Mouse (Mus musculus): ENCODE measurements around the gene Crb2.

Gene Crb2

DNA sequence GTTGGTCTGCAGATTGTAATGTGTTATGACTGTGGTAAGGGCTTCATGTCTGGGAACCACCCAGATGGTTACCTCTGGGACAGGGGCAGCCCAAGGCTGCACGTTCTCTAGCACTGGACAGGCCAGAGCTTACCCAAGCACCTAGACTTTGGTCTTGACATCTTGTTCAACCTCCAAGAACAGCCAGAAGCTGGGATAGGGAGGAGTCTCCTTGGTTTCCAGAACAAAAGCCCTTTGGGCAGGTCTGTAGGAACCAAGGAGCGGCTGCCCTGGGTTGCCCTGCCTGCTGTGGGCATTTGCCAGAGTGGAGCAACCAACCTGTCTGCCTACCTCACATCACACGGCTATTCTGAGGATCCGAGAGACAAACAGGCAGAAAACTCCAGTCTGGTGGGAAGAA is 21.0 kb downstream of the Crb2 start:
- DNase-seq (ENCODE audit: low spot score in 2 of 2): no peak

DNA sequence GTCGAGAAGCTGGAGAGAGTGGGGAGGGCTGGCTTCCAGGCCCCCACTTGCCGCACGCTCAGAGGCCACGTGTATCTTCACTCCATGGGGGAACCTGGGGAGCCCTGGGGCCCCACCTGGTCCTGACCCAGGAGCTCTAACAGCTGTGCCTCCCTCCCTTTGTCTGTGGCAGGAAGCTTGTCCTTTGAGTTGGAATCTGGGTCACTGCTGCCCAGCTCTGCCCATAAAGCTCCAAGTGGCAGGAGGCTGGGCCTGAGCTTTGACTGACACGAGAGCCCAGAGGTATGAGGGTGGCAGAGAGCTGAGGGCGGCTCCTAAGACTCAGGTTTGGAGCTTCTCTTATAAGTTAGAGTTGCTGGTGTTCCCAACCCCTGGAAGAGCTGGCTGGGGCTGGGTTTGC is 23.1 kb downstream of the Crb2 start:
- DNase-seq (ENCODE audit: low spot score in 2 of 2): no peak

DNA sequence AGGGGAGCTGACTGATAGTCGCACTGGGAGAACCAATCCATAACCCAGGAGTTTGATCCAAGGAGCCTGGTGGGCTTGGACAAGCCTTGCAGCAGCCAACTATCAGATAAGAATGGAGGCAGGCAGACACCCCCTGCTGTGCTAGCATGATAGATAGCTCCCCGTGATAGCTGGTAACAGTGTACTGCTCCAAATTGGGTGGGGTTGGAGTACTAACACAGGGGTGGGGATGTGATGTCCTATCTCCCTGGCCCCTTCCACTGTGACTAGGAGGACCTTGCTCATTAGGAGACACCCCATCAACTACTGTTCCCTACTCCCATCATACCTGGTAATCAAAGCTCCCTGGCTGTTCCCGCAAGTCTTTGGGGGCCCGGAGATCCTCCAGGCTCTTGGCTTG is 25.6 kb downstream of the Crb2 start:
- no peak for DNase-seq (ENCODE audit: low spot score in 2 of 2)

DNA sequence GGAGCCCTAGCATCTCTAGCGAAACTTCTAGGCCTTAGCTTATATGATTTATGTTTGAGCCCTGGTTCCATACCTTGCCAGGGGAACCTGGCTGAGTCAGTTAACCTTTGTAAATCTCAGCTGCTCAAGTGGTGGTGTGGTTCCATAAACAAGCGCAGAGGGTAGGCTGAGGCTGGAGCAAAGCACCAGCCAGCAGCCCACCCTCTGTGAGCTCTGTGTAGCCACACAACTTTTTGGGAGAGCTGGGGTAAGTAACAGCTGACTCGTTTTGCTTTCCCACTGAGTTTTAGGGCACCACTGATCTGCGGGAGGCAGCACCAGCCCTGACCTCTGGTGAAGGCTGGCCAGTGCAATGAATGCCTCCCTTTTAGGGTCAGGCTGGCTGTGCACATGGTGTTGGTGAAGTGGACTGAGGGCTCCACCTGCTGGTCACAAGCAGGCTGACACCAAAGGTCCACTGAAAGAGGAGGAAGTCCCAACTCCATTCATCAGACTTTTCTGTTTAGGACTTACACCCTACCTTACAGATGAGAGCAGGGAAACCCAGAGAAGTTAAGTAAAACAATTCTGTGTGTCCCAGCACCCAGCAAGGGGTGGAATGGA is 26.7 kb downstream of the Crb2 start:
- DNase-seq (ENCODE audit: low spot score in 2 of 2): peak; percentile 54 to 77

DNA sequence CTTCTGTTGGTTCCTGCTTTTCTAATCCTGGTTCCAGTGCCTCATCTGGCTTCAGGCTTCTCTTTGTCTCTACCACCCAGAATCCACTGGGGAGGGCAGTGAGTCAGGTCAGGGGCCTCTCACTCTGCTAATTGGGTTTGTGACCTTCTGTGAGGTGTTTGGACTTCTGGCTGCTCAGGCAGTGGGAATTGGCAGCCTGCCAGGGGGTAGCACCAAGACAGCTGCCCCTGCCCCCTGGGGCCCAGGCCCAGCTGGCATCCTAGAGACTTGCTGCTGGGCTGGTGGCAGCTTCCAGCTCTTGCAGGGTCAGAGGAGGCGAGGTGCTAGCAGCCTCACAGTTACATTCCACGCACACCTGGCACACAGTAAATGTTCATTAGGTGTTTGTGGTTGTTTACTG is 35.6 kb downstream of the Crb2 start:
- DNase-seq (ENCODE audit: low spot score in 2 of 2): no peak

DNA sequence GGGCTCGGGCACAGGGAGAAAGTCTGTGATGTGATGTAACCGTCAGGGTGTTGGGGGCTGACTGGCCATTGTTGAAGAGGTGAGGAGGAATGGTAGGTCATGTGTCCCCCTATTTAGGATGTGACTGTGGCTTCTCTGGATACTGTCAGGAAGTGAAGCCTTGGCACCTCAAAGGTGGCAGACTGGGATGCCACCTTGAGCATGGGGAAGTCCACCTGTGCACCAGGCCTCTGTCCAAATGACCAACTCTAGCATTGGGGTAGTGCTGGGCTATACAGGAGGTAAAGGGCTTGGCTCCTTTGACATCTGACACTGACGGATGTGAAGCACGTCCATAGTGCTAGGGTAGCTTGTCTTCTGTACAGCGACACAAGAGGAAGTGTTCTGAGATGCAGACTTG is 36.4 kb downstream of the Crb2 start:
- no peak for DNase-seq (ENCODE audit: low spot score in 2 of 2)

DNA sequence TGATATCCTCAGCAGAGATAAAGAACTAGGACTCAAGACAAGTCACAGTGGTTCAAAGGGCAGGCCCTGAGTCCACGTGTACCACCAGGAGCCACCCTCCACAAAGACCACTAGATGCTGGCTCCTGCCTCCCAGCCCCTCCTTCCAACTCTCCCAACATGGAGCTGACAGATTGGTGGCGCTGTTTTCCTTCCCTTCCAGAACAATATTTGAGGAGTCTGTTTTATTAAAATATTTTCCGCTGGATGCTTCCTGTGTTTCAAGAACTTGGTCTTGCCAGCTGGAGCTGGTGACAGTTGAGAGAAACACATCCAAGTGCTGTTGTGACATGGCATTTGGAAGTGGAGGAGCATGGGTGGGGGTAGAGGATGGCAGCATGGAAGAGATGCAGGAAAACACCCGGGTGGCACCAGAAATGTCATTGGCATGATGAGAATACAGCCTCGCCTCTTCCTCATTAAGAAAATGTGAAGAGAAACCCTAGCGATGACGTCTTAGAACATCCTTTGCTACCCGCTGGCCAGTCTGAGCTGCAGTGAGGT is 38.8 kb downstream of the Crb2 start:
- no peak for DNase-seq (ENCODE audit: low spot score in 2 of 2)

DNA sequence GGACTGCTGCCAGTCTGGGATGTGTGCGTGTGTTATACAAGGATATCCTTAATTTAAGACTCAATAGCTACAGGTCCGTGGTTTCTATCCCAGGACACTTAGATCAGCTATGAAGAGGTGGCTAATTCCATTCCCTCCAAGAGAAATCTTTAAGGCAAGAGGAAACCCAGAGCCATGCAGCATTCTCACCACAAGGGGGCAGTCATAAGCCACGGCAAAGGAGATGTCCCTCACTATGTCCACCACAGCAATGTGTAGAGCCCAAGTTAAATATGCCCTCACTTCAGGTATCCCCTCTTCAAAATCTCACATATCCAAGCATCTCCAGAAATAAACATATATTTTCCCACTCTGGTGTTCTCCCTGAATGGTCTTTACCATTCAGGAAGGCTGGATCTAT is 39.6 kb downstream of the Crb2 start:
- DNase-seq (ENCODE audit: low spot score in 2 of 2): peak; percentile 50 to 78

DNA sequence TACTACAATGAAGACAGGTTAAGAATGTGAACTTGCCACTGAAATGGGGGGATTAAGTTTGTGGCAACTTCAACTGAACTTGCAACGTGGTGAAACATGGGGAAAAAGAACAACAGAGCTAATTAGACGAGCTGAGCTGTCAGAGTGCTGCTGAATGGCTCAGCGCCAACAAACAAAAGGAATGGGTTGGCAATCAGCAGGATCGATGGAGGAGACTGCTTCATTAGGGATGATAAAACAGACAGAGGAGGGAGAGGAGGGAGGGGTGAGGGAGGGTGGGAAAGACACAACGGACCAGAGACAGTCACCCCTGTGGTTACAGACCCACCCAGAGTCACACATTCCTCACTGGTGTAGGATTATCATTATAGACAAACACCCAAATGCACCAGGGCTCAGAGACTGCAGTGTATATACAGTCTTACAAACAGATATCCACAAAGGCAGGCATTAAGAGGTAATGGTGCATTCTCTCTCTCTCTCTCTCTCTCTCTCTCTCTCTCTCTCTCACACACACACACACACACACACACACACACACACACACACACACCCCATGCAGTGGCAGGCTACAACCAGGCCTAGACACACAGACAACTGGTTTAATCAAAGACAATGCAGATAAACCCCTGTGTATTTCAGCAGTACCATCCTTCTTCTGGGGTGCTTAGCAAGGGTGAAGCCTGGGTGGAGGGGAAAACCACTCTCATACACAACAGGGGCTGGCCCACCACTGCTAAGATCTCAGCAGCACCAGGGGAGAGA is 42.9 kb downstream of the Crb2 start:
- no peak for DNase-seq (ENCODE audit: low spot score in 2 of 2)

DNA sequence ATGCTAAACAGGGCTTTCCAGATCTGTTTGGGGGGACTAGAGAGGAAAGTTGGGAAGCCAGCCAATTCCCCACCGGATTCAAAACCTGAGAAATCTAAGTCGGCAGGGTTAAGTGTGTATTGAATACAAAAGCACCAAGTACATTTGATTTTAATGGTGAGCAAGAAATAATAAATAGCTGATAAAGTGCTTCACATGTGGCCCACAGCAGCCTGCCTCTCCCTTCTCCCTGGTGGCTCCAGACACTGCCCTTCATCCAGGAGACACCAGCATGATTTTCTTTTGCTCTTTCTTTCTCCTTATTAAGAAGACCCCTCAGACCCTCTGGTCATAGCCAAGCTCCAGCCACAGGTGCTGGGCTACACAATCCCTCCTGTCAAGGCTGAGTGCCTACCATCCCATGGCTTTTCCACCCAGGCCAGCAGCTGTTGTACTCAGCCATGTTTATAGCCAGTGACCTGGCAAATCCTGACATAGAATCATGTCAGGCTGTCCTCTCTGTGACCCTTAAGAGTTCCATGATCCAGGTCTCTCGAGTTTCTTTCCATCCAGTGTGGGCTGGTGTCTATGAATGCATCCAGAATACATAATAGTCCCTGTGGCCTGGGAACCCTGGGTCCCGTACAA is 43.6 kb downstream of the Crb2 start:
- no peak for DNase-seq (ENCODE audit: low spot score in 2 of 2)

DNA sequence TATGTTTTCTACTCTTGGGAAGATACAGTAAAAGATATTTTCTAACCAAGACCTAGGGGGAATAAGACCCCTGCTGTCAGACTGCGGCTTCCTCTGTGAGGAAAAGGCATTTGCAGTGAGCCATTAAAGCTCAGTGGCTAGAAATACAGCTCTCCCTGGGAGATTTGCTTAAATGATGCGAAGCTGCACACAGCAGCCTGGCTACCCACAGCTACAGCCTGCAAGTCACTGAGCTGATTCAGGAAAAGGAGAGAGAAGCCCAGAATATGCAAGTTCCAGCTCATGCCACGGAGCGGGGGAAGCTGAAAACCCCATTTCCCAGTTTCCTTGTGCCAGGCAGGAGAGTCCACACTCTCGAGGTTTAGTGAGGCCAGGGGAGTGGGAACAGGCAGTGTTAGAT is 46.1 kb downstream of the Crb2 start:
- DNase-seq (ENCODE audit: low spot score in 2 of 2): no peak

DNA sequence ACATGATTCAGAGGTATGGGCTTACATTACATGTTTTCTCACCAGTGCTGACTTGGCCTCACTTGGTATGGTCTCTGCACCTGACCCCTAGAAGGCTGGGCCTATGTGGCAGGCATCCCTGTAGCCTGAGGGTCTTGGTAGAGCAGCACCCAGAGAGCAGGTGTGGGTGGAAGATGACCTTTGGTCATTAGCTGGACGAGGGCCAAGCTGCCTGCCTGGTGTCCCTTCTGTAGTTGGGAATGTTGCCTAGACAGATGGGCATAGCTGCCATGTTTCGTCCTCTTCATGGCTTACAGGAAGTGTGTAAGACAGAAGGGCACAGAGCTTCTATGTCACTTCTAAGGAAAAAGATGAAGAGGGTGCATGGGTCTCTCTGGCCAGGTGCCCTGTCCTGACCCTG is 47.8 kb downstream of the Crb2 start:
- DNase-seq (ENCODE audit: low spot score in 2 of 2): no peak

DNA sequence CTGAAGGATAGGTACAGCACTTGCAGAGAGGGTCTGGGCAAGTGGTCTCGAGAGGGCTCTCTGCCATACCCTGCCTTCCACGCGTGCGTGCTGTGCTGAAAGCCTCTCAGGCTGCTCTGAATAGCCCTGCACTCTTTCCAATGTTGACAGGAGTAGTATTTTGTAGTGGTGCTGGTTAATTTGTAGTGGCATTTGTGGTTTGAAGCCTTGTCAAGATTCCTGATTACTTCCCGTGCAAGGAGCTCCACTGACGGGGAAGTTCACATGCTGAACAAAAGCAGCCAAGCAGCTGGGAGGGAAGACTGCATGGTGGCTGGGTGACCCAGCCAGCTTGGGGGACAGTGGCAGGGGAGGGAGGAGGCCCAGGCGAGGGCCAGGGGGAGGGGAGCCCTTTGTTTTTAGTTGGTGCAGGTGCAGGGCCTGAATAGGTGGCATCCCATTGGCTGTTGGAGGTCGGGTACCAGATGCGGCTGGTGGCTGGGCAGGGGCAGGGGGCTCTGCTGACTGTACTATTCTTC is 53.8 kb downstream of the Crb2 start:
- DNase-seq (ENCODE audit: low spot score in 2 of 2): no peak

DNA sequence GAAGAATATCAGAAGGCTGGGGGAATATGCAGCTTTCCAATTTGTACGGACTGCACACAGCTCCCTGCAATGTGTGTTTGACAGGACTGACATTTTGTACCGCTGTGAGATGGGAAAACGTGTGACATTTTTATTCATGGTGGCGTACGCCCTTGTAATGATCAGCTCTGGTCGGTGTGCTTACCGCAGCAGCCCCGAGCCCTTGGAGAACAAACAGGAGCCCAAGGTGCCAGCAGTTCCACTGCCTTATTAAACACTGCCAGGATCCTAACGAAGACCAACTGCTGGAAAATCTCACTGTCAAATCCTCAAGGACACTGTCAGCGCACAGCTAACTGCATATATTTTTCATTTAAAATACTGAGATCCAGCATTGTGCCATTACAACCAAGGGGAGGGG is 56.2 kb downstream of the Crb2 start:
- DNase-seq (ENCODE audit: low spot score in 2 of 2): no peak

DNA sequence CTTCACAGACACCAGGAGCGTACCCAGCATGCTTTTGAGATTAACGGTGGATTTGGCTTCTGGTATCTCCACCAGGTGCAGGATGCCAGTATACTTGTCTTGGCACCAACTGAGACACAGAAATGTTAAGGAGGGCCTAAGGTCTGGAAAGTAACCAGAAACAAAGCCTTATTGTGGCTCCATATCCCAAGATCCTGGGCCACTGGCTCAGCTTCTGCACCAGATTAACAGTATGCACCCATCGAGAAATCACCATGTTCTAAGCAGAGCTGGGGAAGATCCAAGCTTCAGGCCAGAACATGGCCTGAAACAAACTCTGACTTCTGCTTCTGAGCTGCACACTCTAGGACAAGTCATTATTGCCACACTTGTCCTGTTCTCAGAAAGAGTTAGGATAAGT is 60.9 kb downstream of the Crb2 start:
- no peak for DNase-seq (ENCODE audit: low spot score in 2 of 2)

DNA sequence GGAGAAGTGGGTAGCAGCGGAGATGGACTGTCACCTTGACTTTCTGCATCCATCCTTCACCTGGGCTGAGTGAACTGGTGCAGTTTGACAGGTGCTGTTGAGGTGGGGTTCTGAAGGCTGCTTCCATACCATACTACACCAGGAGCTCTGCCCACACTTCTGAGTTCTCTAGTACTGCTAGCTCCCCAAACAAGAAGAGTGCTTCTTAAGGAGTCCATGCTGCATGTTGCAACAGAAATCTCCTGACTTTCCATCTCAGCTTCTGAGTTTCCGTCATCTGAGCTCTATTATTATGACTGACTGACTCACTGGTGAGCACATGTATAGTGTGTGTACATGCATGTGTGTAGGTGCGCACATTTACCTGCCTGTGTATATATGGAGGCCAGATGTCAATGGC is 61.5 kb downstream of the Crb2 start:
- no peak for DNase-seq (ENCODE audit: low spot score in 2 of 2)

DNA sequence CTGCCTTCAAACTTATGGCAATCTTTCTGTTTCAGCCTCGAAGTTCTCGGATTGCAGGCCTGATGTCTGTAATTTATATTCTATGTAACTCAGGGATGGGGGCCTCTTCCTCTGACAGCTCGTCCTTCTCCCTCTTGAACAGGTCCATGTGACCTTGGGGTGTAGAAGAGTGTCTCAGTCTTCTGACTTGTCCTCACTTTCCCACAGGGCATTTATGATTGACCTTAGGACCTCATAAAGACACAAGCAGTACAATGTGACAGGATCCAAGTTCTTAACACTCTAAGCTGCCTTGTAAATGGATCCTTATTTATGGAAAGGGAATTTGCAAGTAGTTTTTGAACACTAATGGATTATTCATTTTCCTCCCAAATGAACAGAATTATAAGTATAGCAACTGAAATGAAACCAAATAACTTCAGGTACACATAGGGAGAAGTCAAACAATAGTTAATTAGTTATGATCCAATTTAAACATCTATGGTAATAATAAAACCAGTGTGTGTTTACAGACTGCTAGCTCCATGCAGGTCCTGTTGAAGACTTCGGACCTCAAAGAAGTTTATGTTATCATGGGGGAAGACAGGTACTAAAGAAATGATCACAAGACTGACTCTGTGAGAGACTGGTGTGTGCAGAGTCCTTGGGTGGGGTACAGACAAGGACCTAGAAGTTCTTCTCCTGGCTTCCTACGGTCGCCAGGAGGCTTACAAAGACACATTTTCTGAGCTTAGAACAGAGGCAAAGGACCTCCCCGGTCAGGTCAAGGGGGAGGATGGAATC is 62.3 kb downstream of the Crb2 start:
- DNase-seq (ENCODE audit: low spot score in 2 of 2): no peak

DNA sequence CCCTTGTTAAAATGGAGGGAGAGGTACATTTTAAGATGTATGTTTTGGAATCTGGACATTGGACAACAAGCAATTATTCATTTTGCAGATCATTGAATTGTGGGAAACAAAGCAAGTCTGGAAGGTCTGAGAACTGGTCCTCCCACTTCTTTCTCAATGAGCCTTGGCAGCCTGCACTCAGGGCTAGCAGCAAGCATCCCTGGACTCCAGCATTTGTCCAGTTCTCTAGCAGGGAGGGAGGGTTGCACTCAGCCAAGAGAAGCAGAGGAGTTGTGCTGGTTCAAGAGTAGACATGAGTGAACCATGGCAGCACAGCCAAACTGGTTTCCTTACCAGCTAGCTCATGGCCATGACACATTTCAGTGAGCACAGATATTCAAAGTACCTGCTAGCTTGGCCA is 63.9 kb downstream of the Crb2 start:
- DNase-seq (ENCODE audit: low spot score in 2 of 2): no peak

DNA sequence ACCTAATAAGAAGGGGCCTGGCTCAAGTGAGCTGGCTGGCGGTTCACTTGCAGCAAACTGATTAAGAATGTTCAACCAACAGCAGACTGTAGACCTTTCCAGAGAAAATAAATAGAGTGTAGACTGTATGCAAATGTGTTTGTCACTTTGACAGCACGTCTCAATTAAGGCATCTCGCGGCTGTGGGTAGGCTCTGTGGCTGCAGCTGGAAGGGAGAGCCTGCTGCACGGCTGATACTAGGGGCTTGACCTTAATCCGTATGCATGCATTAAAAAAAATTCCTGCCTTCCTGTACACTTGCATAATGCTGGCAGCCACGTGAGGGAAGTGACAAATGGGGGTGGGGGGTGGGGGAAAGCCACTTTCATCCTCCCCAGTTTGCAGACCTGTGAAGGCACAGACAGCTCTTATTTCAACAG is 66.1 kb downstream of the Crb2 start:
- no peak for DNase-seq (ENCODE audit: low spot score in 2 of 2)

DNA sequence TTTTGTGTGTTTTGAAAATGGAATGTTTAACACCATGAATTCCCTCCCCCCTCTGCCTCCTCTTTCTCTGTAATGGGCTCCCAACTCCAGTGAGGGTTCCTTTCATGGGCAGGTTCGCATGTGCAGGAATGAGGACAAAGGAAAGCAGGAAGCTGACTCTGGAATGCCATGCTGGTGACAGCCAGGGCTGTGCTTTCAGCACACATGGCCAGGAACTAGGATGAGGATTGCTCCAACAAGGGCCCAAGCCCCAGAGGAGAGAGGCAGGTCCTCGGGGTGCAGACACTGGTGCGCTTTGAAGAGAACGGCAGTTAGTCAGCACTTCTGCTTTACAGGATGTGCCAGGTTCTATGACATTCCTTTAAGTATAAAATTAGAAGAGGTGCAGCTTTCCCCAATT is 66.7 kb downstream of the Crb2 start:
- no peak for DNase-seq (ENCODE audit: low spot score in 2 of 2)

Data from urinary bladder, postnatal 4 days (tissue).